Mouse (Mus musculus): ENCODE data around the gene Hsdl2. TPM values are rescaled to one million over a fixed set of nuclear protein-coding genes. Genes with fewer than 3 reads are reported as not detected.
"Not testable (repeated sequence)": the region's sequence is repeated elsewhere in the genome, so short reads cannot be mapped to it uniquely, and the experiment has no call there.

Hsdl2 gene
- 10 to 100 TPM; 25.7 to 28.1 TPM for total RNA-seq (2021)
- long read RNA-seq, experiment 1, transcript Hsdl2-201 (11 exons, 2,611 nt), result major isoform, 39 of 47 reads
- long read RNA-seq, experiment 1, partial matches to known transcripts, result 3 of 47 reads
- long read RNA-seq, experiment 1, other reads (novel, unspliced or antisense), result 3 of 47 reads
- long read RNA-seq, experiment 2, transcript Hsdl2-201 (11 exons, 2,611 nt), result major isoform, 34 of 43 reads
- long read RNA-seq, experiment 2, partial matches to known transcripts, result 0 of 43 reads
- long read RNA-seq, experiment 2, other reads (novel, unspliced or antisense), result 5 of 43 reads

- DNase-seq (ENCODE audit: low spot score in 2 of 2), result peak; percentile 97 to 99
These were observed at the start of gene Hsdl2 for GRCm38 (mm10) chr4:59581314-59582185. Gene Hsdl2 (plus strand): TSS chr4:59581563.

- DNase-seq (ENCODE audit: low spot score in 2 of 2), result no peak
These were observed 48.1 kb upstream of the Hsdl2 start for GRCm38 (mm10) chr4:59533268-59533667.

- DNase-seq (ENCODE audit: low spot score in 2 of 2), result no peak
These were observed 45.7 kb upstream of the Hsdl2 start for GRCm38 (mm10) chr4:59535624-59536023.

- no peak for DNase-seq (ENCODE audit: low spot score in 2 of 2)
These were observed 45.1 kb upstream of the Hsdl2 start for GRCm38 (mm10) chr4:59536281-59536680.

- no peak for DNase-seq (ENCODE audit: low spot score in 2 of 2)
These were observed 38.4 kb upstream of the Hsdl2 start for GRCm38 (mm10) chr4:59543006-59543405.

GRCm38 (mm10) chr4:59544654-59545053 is 36.7 kb upstream of the Hsdl2 start:
- DNase-seq (ENCODE audit: low spot score in 2 of 2), result no peak

DNA sequence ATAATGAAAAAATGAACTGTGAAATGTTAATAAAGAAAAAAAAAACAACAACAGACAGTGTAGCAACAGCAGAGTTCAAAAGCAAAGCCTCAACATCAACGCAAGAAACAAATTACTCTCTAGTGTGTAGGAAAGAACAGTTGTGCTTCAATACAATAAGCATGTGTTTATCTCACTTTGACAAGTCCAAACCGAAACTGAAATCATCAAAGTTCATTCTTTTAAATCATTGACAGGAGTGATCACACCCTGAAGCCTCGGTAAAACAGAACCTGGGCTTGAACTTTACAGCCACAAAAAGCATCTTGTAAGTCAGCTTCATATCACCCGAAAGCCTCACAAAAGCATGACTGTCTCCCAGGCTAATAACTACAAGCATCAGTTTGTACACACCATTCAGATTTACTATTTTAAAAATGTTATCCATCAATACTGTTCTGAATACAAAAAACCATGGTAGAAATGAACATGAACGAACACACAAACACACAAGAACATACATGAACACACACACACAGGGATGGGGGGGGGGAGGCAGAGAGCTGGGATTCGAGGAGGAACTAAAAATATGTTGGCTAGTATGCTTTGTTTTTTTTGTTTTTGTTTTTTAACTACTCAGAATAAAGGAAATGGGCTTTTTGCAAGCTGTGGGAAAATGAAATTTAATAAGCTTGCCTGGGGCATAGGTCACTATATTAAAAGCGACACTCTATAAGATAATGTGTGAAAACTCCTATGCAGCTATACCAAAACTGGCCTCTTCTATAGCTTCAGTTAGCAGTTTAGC is 34.9 kb upstream of the Hsdl2 start:
- DNase-seq (ENCODE audit: low spot score in 2 of 2), result no peak

DNA sequence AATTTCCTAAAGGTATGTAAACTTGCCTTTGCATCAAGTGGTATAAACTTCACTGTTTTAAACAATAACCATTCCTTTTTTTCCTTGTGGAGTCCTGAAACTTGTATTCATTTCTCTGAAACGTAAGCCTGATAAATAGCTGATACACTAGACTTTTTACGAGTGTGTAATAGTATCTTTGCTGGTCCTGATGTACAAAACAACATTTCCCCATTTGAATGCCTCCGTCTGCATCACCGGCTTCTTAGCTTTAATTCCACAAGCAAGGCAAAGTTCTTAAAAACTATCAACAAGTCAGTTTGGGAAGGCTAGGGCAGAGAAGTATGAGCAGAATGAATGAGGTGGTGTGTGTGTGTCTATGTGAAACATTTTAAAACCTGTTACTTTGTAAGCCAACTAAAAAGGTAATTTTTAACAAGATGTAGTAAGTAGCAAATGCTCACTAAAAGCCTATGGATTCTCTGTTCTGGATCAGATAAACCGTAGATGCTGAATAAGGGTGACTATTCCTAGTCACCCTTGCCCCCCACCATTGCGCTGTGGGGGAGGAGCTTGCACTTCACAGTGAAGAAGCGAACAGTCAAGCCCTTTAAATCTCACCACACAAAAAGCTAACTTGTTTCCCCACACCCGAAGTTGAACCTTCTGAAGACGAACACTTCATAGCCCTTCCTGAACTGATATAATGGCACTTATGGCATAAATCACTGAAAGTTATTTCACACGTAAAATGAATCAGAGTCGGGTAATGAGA is 34.0 kb upstream of the Hsdl2 start:
- no peak for DNase-seq (ENCODE audit: low spot score in 2 of 2)

DNA sequence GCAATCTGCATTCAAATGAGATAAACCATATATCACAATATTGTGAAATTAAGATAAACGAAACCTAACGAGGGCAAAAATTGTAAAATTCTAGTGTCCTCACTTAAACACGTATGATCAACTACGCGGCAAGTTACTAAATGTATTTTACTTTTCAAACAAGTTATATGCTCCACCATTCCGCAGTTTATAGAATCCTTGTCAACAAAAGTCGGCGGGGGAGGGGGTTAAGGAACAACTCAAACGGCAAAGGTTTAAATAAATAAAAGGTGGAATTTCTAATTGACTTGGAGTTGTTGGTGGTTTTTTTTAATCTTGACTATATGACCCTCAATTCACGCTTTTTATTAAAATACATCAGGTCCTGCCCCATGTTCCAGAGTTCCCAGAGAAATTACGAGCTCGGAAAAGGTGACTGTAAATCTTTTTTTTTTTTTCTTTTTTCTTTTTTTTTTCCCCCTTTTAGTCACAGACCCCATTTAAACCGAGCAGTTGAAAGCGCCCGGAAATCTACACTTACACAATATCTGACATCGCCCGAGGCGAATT is 33.3 kb upstream of the Hsdl2 start:
- no peak for DNase-seq (ENCODE audit: low spot score in 2 of 2)

DNA sequence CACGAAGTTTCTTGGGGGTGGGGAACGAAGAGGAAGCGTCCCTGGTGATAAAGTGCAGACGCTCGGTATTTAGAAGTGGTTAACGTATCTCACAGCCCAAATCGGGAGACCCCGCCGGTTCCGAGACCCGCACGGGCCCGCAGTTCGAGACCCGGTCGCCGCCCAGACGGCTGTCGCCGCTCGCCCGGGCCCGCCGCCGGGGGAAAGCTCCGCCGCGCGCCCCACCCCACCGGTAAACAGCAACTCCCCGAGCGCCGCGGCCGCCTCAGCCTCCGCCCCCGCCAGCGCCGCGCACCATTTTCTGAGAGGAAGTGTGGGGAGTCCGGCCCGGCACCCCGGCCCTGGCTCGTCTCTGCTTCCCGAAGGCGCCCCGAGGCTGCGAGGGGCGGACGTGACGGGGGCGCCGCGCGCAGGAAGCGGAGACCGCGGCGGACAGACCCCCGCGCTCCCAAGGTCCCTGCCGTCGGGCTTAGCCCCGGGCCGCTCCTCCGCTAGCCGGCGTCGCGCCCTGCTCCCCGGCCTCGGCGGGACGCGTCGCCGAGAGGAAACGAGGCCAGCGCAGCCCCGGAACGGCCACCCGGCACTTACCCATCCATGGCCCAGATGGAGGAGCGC is 32.7 kb upstream of the Hsdl2 start:
- DNase-seq (ENCODE audit: low spot score in 2 of 2), result peak; percentile 59 to 67

DNA sequence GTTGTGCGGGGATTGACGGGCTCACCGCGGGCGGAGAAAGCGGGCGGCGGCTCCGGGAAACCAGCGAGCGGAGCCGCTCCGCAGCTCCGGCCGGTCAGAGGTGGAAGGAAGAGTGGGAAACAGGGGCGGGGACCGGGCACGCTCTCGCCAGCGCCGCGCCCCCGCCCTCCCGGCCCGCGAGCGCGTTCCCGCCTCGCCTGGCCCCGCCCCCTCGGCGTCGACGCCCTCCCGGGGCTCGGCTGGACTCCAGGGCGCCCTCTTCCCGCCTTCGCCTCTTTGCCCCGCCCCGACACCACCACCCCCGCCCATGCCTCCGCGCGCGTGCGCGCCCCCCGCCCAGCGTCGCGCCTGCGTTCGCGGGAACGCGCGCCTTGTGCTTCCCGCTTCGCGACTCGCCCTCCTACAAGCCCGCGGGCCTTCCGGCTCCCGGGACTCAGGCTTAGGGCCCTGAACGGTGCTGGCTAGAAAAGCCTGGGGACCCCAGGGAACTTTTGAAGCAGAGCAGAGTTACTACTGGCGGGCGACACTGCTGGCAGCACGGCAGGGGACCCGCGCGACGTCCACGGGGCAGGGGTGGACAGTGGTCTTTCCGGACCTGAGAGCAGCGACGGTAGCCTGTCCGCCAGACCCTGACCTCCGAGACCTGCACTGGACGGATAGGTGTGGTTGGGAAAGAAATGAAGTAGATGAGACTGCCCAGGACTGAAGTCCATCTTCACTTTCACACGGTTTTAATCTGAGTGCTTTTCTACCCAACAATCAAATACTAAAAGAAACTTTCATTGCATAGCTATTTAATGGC is 32.0 kb upstream of the Hsdl2 start, which contains the start of gene Ptbp3:
Ptbp3 (minus strand) TSS at position 190 of the 802 bp plus-strand sequence.
- DNase-seq (ENCODE audit: low spot score in 2 of 2), result peak; percentile 78 to 87

GRCm38 (mm10) chr4:59549977-59550560 is 31.3 kb upstream of the Hsdl2 start:
- DNase-seq (ENCODE audit: low spot score in 2 of 2), result no peak

GRCm38 (mm10) chr4:59551901-59552300 is 29.5 kb upstream of the Hsdl2 start:
- DNase-seq (ENCODE audit: low spot score in 2 of 2), result no peak

- no peak for DNase-seq (ENCODE audit: low spot score in 2 of 2)
These were observed 28.5 kb upstream of the Hsdl2 start for GRCm38 (mm10) chr4:59552835-59553234.

GRCm38 (mm10) chr4:59553576-59553975 is 27.8 kb upstream of the Hsdl2 start:
- no peak for DNase-seq (ENCODE audit: low spot score in 2 of 2)

- DNase-seq (ENCODE audit: low spot score in 2 of 2), result no peak
These were observed 26.2 kb upstream of the Hsdl2 start for GRCm38 (mm10) chr4:59555177-59555576.

GRCm38 (mm10) chr4:59557343-59557742 is 24.0 kb upstream of the Hsdl2 start:
- not testable (repeated sequence) for DNase-seq (ENCODE audit: low spot score in 2 of 2)

GRCm38 (mm10) chr4:59558096-59558720 is 23.2 kb upstream of the Hsdl2 start:
- no peak for DNase-seq (ENCODE audit: low spot score in 2 of 2)
